Mouse (Mus musculus) bone marrow, adult 2 months (tissue): ENCODE measurements around the gene Vmn1r234.

Experiments used
- CTCF ChIP-seq: fragments of 200-500 bp; IDR thresholded peaks from 2 replicates; pipeline ENCODE4 v1.5.1; 2011; ENCODE audit warnings: low read length, control low read depth; ENCODE audit not compliant: control insufficient read depth, insufficient read depth
- POLR2A ChIP-seq: fragments of 200-500 bp; IDR thresholded peaks from 2 replicates; pipeline ENCODE4 v1.6.1; 2011; ENCODE audit warnings: low read depth, mild to moderate bottlenecking, control low read depth, low read length, borderline replicate concordance; ENCODE audit not compliant: control insufficient read depth

GRCm38 (mm10) chr17:21284395-21284794 is 58.5 kb downstream of the Vmn1r234 start:
- TF ChIP-seq CTCF (no peak), POLR2A (no peak)
